Comparison of ENCODE assay signal across 11 mouse cellular contexts in genomic region chr10:100263447-100263846, GRCm38 (mm10).
"Had no signal": no experiment of that assay in that cellular context is flagged by ENCODE, and none has a peak within 500 bp of the region (broad histone marks: within the 10 kb centered on the region; RNA-seq: fewer than 3 reads in every experiment).

No protein-coding gene starts in this region.

- DNase-seq: retina, postnatal 1 day; right cerebral cortex, adult 18-20 months; right cerebral cortex, postnatal 14 days; right cerebral cortex, postnatal 4 days; spleen, adult 18-20 months; thymus, adult 18-20 months; thymus, adult 2 months; thymus, postnatal 14 days; thymus, postnatal 25 days; thymus, postnatal 36 days; thymus, postnatal 4 days had no signal
